8 mouse cellular contexts compared by ENCODE assay signal in the genomic region with DNA sequence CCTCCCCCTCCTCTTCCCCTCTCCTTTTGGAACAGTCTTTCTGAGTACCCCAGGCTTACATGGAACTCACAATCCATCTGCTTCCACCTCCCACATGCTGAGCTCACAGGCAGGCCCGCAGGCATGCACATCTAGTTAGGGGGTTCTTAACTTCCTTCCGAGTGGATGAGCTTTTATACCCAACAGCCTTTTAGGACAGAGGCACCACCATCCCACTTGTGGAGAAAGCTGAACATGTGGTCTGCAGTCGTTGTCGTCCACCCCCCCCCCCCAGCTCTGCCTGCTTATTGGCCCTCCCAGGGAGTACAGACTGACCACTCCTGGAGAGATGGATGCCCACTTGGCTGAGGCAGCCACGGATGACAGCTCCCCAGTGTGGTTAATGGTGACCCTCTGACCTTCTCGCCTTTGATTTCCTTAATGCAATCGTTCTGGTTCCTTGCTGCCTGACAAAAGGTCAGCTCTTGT.
A peak's percentile ranks its signal among the peaks of the same experiment; 100 is the strongest.
DNase-seq lines count a peak whose midpoint lies in the region; ATAC-seq and TF ChIP-seq lines count a peak whose summit lies in the region.

No protein-coding gene starts in this region.

- no peak overlapping the region for H3K9ac ChIP-seq in embryonic facial prominence, embryonic 13.5 days
- no peak overlapping the region for H3K9ac ChIP-seq in kidney, embryonic 16.5 days (replicated peaks; ENCODE audit: low read length)

- no peaks in the 10 kb centered on the region for H3K9me3 ChIP-seq in embryonic facial prominence, embryonic 13.5 days
- no peaks in the 10 kb centered on the region for H3K9me3 ChIP-seq in kidney, embryonic 16.5 days (ENCODE audit: low read length)

- H3K27ac ChIP-seq in embryonic facial prominence, embryonic 13.5 days, result peak overlapping the region; percentile 82
- peak overlapping the region; percentile 68 for H3K27ac ChIP-seq in kidney, embryonic 16.5 days (ENCODE audit: low read length)

- WGBS in embryonic facial prominence, embryonic 13.5 days, result 2% methylated on average over 7 of the region's 7 CpGs
- WGBS in kidney, embryonic 16.5 days, result under 1% methylated on average over 7 of the region's 7 CpGs

- POLR2A ChIA-PET in Patski (lab: Charles Lee), result no interaction called here

- H3K36me3 ChIP-seq in embryonic facial prominence, embryonic 13.5 days, result no peaks in the 10 kb centered on the region
- no peaks in the 10 kb centered on the region for H3K36me3 ChIP-seq in kidney, embryonic 16.5 days (ENCODE audit: insufficient read depth, low read length)

- peaks cover 22% of the 10 kb centered on the region for H3K4me1 ChIP-seq in embryonic facial prominence, embryonic 13.5 days
- H3K4me1 ChIP-seq in kidney, embryonic 16.5 days (ENCODE audit: insufficient read depth, low read length), result peaks cover 15% of the 10 kb centered on the region

- peak; percentile 20 for DNase-seq in cerebellum, adult 11 months
- DNase-seq in Patski (ENCODE audit: low read depth, low spot score) (no peak), adipocyte (ENCODE audit: low spot score) (no peak)
- peak; percentile 34 for DNase-seq in lung, postnatal 36 days
- peak; percentile 59 for DNase-seq in yolk sac, embryonic 10.5 days (ENCODE audit: low spot score)

- no peaks in the 10 kb centered on the region for H3K27me3 ChIP-seq in Patski
- no peaks in the 10 kb centered on the region for H3K27me3 ChIP-seq in embryonic facial prominence, embryonic 13.5 days
- H3K27me3 ChIP-seq in kidney, embryonic 16.5 days (ENCODE audit: insufficient read depth, low read length), result no peaks in the 10 kb centered on the region

- H3K4me3 ChIP-seq in embryonic facial prominence, embryonic 13.5 days, result no peak overlapping the region
- H3K4me3 ChIP-seq in kidney, embryonic 16.5 days (ENCODE audit: low read length), result no peak overlapping the region

- CTCF ChIA-PET in Patski (lab: Charles Lee), result interaction anchor here (1.1 kb wide), 1 partner anchor 12 kb away, joined by 3 read pairs; no protein-coding TSS in a partner anchor

- in situ Hi-C loops in Patski (cut with MboI; ENCODE audit: low pct_unique_long_range_greater_than_20kb), result no loop called here

- H3K4me2 ChIP-seq in embryonic facial prominence, embryonic 13.5 days, result peak overlapping the region; percentile 14; the same call in 1 of the 2 replicates
- H3K4me2 ChIP-seq in kidney, embryonic 16.5 days (replicated peaks; ENCODE audit: low read depth, low read length), result no peak overlapping the region

- no peak for ATAC-seq in cerebellum, adult (ENCODE audit: insufficient number of reproducible peaks, low FRiP score, low TSS enrichment)
- ATAC-seq in Patski, result peak; percentile 41
- ATAC-seq in embryonic facial prominence, embryonic 13.5 days (ENCODE audit: insufficient number of reproducible peaks, insufficient read depth, low FRiP score, low TSS enrichment, low read depth), result peak; percentile 43; the same call in 1 of the 2 replicates
- peak; percentile 95 for ATAC-seq in kidney, embryonic 16.5 days (ENCODE audit: low FRiP score, low TSS enrichment)

- no peak for TF ChIP-seq CTCF in Patski (IDR thresholded peaks at IDR 0.05)

Comparison
In these comparisons a context has a peak if more than half of its experiments do, and no peak if none do; other contexts are left out.
1. DNase-seq: peak in cerebellum, adult 11 months (single experiment), lung, postnatal 36 days (single experiment) and yolk sac, embryonic 10.5 days (single experiment); none in Patski (single experiment) and adipocyte (single experiment).